Mouse (Mus musculus): Measurements from ENCODE around the gene Kcnj15.

Kcnj15 gene

GRCm38 (mm10) chr16:95257266-95257894, at the start of gene Kcnj15:
Kcnj15 (plus strand) TSS chr16:95257558.
- no peak for DNase-seq (ENCODE audit: low spot score)

DNA sequence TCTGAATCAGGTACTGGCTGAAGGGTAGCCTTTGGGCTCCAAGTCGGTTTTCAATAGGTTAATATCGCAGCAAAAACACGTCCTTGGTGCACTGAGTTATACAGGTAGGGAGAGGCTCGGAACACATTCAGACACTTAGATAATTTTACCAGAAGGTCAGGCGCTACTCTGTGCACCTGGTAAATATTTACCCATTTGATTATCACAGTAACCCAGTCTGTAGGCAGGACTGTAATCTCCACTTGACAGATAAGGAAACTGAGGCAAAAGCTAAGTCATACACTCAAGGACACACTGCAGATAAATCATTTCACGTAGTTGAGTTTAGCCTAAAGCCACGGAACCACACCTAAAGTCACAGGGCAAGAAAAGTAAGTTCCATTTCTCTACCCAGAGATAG, 49.1 kb upstream of the Kcnj15 start:
- DNase-seq (ENCODE audit: low spot score), result no peak

- DNase-seq (ENCODE audit: low spot score), result peak; percentile 36
Observed at GRCm38 (mm10) chr16:95209011-95209466, 48.3 kb upstream of the Kcnj15 start.

GRCm38 (mm10) chr16:95214251-95215197, 42.8 kb upstream of the Kcnj15 start:
- no peak for DNase-seq (ENCODE audit: low spot score)

- no peak for DNase-seq (ENCODE audit: low spot score)
Observed at GRCm38 (mm10) chr16:95215782-95216181, 41.6 kb upstream of the Kcnj15 start.

GRCm38 (mm10) chr16:95216346-95216745, 41.0 kb upstream of the Kcnj15 start:
- DNase-seq (ENCODE audit: low spot score), result no peak

DNA sequence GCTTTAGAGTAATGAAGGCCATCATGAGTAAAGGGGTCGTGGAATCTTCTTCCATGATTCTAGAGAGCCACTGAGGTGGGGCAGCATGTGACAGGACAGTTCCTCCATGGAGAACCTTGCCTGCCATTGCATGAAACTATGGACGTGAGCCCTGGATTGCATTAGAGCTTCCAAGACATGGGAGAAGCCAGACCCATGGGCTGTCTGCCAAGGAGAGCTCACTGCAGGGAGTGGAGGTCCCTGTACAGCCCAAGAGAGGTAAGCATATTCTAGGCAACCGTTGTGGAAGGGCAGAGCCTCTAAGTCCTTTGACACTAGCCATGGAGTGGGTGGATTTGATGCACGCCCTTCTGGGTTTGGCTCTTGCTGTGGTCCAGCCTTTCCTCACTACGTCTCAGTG, 40.5 kb upstream of the Kcnj15 start:
- no peak for DNase-seq (ENCODE audit: low spot score)

DNA sequence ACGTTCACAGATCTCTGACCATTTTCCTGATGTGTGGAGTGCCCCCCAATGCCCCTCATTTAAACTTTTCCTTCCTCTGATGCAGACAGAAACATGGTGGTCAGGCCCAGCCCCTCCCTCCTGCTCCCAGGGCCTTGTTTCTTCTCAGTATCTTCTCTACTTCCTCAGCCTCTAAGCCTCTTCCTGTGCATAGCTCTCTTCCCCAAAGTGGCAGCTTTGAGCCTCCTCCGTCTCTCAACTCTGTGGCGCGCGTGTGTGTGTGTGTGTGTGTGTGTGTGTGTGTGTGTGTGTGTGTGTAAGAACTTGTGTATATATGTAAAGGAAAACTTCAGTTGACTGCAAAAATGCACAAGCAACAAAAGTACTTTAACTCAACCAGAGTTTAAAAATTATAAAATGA, 38.6 kb upstream of the Kcnj15 start:
- DNase-seq (ENCODE audit: low spot score), result no peak

- no peak for DNase-seq (ENCODE audit: low spot score)
Observed at GRCm38 (mm10) chr16:95219459-95219858, 37.9 kb upstream of the Kcnj15 start.

- DNase-seq (ENCODE audit: low spot score), result no peak
Observed at GRCm38 (mm10) chr16:95221051-95221450, 36.3 kb upstream of the Kcnj15 start.

DNA sequence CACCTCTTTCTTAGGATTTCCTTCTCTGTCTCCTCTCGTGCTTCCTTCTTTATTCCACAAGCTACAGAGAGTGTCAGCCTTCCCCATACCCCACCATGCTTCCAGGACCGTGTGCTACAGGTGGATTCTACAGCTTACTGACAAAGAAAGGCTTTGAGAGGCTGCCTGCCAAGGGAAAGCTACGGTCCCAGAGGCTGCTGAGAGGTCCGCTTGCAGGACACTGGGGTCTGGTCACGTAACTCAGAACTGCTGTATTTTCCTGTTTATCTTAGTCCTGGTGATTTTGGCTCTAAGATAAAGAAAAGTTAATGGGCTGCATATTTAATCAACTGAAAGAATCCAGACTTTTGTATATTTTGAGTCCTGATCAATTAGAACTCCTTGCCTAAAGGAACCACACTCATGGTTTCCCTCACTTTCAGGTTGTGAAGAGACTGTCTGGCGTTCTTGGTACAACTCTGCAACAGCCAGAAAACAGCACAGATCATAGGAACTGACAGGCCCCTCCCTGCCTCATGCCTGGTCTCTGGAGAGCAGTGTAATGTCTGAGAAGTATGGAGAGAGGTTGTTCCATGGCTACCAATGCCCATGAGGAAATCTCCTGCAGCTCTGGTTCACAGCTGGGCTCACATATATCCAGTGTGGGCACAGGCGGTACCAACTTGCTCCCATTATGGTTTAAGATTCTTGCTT, 35.2 kb upstream of the Kcnj15 start:
- no peak for DNase-seq (ENCODE audit: low spot score)

- DNase-seq (ENCODE audit: low spot score), result no peak
Observed at GRCm38 (mm10) chr16:95223435-95223834, 33.9 kb upstream of the Kcnj15 start.

DNA sequence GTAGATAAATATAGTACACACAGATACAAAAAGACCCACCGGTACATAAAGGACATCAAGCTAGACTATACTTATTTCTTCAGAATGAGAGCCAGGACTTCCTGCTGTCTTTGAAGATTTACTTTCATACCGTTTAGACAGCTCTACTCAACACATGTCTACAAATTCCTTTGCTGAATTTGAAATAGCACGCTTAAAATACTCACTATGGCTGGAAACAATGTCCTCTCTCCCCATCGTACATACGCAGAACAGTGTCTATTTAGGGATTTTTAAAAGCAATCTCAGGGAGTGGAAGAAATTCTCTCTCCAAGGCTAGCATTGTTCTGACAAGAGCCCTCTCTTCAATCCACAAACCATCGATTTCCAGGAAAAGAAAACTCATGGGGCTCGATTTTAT, 32.1 kb upstream of the Kcnj15 start:
- no peak for DNase-seq (ENCODE audit: low spot score)

GRCm38 (mm10) chr16:95231768-95232167, 25.6 kb upstream of the Kcnj15 start:
- DNase-seq (ENCODE audit: low spot score), result no peak

DNA sequence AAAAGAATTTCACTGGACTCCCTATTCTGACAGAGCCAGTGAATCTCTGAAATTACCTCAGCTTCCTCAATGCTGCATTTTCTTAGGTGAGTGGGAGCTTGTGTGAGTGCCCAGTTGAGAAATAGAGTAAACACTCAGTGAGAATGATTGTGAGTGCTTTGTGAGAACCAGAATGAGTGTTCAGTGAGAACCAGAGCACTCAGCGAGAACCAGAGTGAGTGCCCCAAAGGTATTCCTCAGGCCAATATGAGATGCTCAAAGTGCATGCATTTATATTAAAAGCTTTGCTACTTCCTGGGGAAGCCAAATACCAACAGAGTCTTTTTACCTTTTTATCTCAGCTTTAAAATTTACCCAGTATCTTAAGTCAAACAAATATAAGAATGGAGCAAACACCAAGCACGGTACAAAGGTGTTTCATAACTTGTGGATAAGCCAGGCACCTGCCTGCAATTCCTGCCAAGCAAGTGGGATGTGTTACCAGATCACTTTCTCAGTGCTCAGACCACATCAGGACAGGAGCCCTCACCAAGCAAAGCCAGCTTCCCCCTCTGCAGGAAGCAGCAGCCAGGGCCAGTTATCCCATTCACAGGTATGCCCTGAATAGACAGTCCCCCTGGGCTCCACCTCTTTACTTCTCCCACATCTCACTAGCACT, 22.3 kb upstream of the Kcnj15 start:
- no peak for DNase-seq (ENCODE audit: low spot score)

GRCm38 (mm10) chr16:95239209-95239925, 18.0 kb upstream of the Kcnj15 start:
- DNase-seq (ENCODE audit: low spot score), result no peak

DNA sequence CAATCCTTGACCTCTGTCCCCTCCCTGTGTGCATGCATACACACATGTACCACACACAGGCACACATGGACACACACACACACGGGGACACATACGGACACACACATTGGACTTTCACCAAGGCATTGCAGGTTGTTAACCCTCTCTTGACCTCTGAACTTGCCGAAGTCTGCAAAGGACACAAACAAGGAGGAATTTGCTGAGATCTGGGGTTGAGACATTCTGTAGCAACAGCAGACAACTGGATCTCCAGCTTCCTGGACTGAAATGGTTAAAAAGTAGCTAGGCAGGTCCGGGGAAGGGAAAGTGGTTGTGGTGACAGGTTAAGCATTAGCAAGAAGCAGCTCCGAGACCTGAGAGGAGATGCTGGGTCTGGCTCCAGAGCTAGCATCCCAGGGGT, 16.7 kb upstream of the Kcnj15 start:
- no peak for DNase-seq (ENCODE audit: low spot score)

- no peak for DNase-seq (ENCODE audit: low spot score)
Observed at GRCm38 (mm10) chr16:95241581-95241980, 15.8 kb upstream of the Kcnj15 start.

DNA sequence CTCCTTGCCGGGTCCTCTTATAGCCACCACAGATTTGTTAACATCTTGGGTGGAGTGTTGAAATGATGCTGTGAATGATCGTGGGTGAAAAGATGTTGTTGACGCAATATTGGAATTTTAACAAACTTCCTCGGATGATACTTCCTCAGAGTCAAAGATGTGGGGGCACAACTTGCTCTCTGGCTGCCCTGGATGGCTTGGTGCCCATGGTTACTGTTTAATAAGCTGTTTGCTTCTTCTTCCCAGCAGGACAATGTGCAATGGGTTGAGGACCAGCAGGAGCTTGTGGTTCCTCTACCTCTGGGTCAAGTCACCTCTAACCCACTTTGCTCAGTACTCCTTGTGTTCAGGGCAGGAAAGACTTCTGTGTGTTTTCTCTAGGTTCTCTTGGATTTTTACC, 15.2 kb upstream of the Kcnj15 start:
- no peak for DNase-seq (ENCODE audit: low spot score)

- no peak for DNase-seq (ENCODE audit: low spot score)
Observed at GRCm38 (mm10) chr16:95243401-95243800, 14.0 kb upstream of the Kcnj15 start.

DNA sequence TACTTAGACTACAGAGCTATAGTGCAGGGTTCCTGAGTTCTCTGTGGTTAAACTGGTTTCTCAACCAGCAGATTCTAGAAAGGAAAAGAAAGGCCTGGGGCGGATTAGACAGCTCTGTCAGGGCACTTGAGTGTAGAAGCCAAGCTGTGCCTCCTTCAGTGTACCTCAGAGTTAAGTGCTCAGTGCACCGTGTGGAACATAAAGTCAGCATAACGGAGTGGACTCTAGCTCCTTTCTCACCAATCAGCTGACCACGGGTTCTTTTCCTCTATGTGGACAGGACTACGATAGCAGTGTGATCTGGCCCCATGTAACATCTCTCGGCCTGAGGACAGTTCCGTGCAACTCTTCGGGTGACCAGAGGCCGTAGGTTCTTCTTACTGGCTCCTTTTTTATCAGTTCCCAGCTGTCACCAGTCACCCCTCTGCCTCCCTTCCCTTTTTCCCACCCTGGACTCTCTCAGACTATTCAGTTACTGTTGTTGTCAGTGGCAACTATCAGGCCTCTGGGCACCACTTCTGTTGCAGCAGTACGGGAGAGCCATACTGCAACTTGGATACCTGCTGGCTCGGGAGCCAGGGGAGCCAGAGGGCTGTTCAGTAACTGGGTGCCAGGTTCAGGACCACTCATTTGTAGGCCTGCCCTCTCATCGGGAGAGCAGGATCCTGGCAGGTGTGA, 12.6 kb upstream of the Kcnj15 start:
- DNase-seq (ENCODE audit: low spot score), result no peak

All from embryo, embryonic 10.5 days (tissue).